Mouse (Mus musculus): ENCODE data around the gene Cr2.

- no peak for TF ChIP-seq CTCF (IDR thresholded peaks at IDR 0.05; ENCODE audit: low read depth)
- TF ChIP-seq EP300 (IDR thresholded peaks at IDR 0.05; ENCODE audit: low read depth) = no peak
Observed at GRCm38 (mm10) chr1:195184746-195185145, 8.2 kb upstream of the Cr2 start.

All from heart, postnatal 0 days (tissue).